Mouse (Mus musculus) granulocyte monocyte progenitor cell, adult 5-6 weeks (primary cell): ENCODE data around the gene Gm21992. TPM values are rescaled to one million over a fixed set of nuclear protein-coding genes. Genes with fewer than 3 reads are reported as not detected.

ENCODE experiments used
- ATAC-seq: replicated peaks from 2 replicates; pipeline ENCODE4 v1.8.0; 2016; ENCODE audit warnings: mild to moderate bottlenecking, moderate TSS enrichment, inconsistent platforms; ENCODE audit not compliant: poor library complexity, severe bottlenecking
- total RNA-seq, 2 experiments: library from RNA; stranded (forward) in 1 of 2; stranded (reverse) in 1 of 2; fragments of 200-712, 200-1000 nt in 1 of 2; fragments of >200 nt in 1 of 2; fragmentation: Nextera tagmentation in 1 of 2; gene quantifications; 2 replicates each; pipeline ENCODE4 v1.2.3; 2014 to 2017

Gene Gm21992
- total RNA-seq, 2 experiments from 2014 or later, result 16.3 to 30.8 TPM

GRCm38 (mm10) chr19:4756193-4756911, 55.1 kb downstream of the Gm21992 start, which contains the start of gene Rbm4b:
Rbm4b (plus strand) TSS chr19:4756497.
- ATAC-seq, result peak; percentile 94

DNA sequence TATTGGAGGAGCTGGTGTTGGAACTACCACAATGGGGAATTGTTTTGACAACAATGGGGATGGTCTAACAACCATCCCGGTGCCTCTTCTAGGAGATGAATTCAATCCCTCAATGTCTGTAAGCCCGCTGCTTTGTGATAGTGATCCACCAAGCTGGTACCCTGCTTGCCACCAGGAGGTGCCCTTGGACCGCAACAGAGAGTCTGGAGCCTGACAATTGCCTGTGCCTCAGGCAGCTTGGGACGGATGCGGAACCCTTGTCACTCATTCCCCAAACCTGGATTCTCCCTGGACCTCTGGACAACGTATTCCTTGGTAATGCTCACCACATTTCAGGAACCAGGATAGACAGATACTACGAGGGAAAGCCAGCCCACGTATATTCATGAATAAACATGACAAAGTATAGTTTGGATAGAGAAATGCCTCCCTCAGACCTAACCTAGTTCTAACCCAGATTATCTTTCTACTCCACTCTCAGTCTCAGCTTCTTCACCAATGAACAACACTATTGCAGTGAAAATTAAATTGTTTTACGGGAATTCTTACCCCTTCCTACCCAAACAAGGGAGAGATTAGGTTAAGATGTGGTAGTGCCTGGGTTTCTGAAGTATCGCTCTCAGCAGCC, 55.7 kb downstream of the Gm21992 start:
- peak; percentile 72 for ATAC-seq

- no peak for ATAC-seq
These were observed 61.4 kb downstream of the Gm21992 start for GRCm38 (mm10) chr19:4749975-4750374.

DNA sequence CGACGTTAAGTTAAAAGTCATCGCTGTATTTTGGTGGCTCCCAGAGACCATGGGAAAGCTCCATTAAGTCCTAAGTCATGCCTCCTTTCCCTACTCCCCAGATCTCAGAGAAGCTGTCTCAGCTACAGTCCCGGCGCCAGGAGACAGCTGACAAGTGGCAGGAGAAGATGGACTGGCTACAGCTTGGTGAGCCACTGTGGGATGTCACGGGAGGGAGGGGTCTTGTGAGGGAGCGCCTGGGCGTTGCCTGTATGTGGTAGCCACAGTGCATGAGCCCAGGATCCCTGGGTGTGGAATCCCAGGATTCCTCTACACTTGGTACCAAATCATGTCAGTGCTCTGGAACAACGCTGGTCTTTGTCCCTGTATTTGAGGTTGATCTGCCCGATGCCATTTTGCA, 62.9 kb downstream of the Gm21992 start:
- ATAC-seq, result no peak

GRCm38 (mm10) chr19:4747631-4748312, 63.6 kb downstream of the Gm21992 start:
- ATAC-seq, result no peak

GRCm38 (mm10) chr19:4746611-4747010, 64.8 kb downstream of the Gm21992 start:
- ATAC-seq, result no peak

GRCm38 (mm10) chr19:4745681-4746080, 65.7 kb downstream of the Gm21992 start:
- no peak for ATAC-seq

DNA sequence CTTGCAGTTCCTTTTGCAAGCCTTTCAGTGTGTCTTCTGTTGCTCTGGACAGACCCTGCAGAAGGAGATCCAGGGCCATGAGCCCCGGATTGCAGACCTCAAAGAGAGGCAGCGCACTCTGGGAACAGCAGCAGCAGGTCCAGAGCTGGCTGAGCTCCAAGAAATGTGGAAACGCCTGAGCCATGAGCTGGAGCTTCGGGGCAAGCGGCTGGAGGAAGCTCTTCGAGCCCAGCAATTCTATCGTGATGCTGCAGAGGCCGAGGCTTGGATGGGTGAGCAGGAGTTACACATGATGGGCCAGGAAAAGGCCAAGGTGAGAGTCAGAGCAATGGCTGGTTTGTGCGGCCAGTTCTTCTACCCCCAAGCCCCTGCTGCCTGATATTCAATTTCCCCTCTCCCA, 66.4 kb downstream of the Gm21992 start:
- no peak for ATAC-seq

DNA sequence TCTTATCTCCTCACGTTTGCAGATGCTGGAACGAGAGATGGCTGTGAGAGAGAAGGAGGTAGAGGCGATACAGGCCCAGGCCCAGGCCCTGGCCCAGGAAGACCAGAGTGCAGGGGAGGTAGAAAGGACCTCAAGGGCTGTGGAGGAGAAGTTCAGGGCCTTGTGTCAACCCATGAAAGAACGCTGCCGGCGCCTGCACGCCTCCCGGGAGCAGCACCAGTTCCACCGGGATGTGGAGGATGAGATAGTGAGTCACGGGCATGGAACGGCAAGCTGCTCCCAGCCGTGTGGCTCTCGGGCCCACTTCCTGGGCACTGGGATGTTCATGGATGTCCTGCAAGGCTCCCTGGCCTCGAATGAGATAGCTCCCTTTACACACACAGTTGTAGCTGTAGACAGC, 67.4 kb downstream of the Gm21992 start:
- ATAC-seq, result no peak

DNA sequence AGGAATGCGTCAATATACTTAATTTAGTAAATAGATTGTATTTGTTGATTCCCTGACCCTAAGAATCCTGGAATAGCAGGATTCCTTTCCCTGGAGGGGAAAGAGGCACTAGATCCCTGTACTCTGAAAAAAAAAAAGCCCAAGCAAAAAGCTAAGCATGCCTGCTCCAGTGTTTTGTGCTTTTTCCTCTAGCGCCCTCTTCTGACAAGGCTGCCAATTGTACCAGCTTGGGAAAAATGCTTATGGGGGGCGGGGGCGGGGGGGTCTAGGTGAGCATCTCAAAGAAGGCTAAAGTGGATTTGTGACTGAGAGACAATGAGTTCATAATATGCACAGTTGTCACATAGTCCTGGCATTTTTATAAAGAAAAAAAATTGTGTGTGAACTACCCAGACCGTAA, 67.9 kb downstream of the Gm21992 start:
- no peak for ATAC-seq

- no peak for ATAC-seq
These were observed 69.2 kb downstream of the Gm21992 start for GRCm38 (mm10) chr19:4742229-4742628.

GRCm38 (mm10) chr19:4741482-4741881, 69.9 kb downstream of the Gm21992 start:
- no peak for ATAC-seq

DNA sequence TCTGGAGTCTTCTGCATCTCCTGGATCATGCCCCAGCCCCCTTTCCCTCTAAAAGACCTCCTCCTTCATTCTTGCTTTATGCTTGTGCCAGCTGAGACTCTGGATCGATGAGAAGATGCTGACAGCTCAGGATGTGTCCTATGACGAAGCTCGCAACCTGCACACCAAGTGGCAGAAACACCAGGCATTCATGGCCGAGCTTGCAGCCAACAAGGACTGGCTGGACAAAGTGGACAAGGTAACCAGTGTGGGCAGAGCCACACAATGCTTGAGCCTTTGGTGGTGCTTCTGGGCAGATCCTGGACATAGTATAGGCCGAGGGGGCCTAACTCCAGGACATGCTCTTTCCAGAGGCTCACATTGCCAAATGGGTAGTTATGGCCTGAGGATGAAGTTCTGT, 71.7 kb downstream of the Gm21992 start:
- ATAC-seq, result no peak

- no peak for ATAC-seq
These were observed 72.4 kb downstream of the Gm21992 start for GRCm38 (mm10) chr19:4739053-4739452.

DNA sequence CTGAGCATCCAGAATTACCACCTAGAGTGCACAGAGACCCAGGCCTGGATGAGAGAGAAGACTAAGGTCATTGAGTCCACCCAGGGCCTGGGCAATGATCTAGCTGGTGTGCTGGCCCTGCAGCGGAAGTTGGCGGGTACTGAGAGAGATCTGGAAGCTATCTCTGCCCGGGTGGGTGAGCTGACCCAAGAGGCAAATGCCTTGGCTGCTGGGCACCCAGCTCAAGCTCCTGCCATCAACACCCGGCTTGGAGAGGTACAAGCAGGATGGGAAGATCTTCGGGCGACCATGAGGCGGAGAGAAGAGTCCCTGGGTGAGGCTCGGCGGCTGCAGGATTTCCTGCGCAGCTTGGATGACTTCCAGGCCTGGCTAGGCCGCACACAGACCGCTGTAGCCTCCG, 73.5 kb downstream of the Gm21992 start:
- no peak for ATAC-seq

DNA sequence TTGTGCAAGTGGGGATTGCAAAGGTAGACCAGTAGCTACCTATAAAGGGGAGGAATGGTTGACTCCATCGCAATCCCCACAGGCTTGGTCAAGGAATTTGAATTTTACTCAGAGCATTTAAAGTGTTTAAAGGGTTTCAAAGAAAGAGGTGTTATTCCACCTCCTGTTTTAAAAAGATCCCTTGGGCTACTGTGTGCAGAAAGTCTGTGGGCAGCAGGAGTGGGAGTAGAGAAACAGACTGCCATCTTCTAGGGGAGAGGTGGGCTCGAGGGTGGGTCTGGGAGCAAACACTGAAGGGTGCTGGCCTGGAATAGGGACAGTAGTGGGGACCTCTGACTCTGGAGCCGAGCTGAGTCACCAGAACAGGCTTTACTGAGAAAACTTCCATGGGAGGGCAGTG, 78.4 kb downstream of the Gm21992 start:
- no peak for ATAC-seq

- no peak for ATAC-seq
These were observed 82.2 kb downstream of the Gm21992 start for GRCm38 (mm10) chr19:4729186-4729585.

DNA sequence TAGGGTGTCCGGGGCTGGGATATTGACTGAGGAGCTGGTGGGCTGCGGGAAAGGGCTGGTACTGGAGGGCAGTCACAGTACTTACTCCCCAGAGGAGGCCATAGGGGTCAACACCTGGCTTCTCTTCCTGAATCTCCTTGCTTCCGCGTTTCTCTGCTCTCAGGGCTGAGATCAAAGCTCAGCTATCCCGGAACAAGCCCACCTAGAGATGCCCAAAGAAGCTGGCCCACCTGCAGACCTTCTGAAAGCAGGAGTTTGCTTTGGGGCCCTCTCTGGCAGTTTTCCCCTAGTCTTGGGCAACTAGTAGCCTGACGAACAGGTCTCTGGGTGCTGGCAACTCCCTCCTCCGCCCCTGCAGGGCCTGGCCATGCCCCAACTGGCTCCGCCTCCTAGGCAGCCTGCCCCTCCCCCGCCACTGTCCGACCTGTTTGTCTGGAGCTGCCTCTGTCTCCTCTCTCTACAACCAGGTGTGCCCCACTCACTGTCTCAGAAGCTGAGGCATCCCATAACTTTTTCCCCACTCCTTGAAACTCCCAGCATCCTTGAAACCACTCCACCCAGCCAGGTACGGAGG, 90.7 kb downstream of the Gm21992 start:
- ATAC-seq, result no peak

DNA sequence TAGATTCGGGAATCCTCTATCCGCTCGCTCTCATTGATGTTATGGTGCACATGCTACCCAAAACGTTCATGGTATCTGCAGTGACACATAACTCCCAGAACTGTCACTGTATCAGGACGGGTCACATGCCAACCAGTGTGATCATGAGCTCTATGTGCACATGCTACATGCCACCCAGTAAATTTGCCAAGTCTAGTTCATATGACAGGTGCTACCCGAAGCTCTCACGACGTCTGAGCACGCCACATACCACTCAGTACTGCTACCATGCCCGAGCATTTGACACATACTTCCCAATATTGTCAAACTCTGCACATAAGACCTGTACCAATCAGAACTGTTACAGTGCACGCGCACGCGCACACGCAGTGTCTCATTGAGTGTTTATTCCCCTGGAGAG, 91.3 kb downstream of the Gm21992 start:
- ATAC-seq, result no peak

- no peak for ATAC-seq
These were observed 92.1 kb downstream of the Gm21992 start for GRCm38 (mm10) chr19:4719351-4719764.

GRCm38 (mm10) chr19:4718716-4719115, 92.7 kb downstream of the Gm21992 start:
- peak; percentile 82 for ATAC-seq
